Mouse (Mus musculus): ENCODE results near the gene Adcy1. TPM values are rescaled to one million over a fixed set of nuclear protein-coding genes. Genes with fewer than 3 reads are reported as not detected.

Adcy1 gene
- polyA plus RNA-seq, 1 experiment from 2014 or later = 11.1 TPM

- H3K9me3 ChIP-seq (ENCODE audit: control insufficient read depth, low read length) = no peaks in the 10 kb centered on the region
Measured at GRCm38 (mm10) chr11:7226200-7226599, 162.9 kb downstream of the Adcy1 start.

GRCm38 (mm10) chr11:7226810-7227550, 163.7 kb downstream of the Adcy1 start:
- H3K36me3 ChIP-seq (ENCODE audit: control insufficient read depth, insufficient read depth) = no peaks in the 10 kb centered on the region
- H3K4me1 ChIP-seq (replicated peaks; ENCODE audit: control insufficient read depth, insufficient read depth, low read length) = no peaks in the 10 kb centered on the region
- H3K27ac ChIP-seq (ENCODE audit: low read length) = peak overlapping the region; percentile 74
- no peaks in the 10 kb centered on the region for H3K27me3 ChIP-seq (replicated peaks; ENCODE audit: control insufficient read depth, insufficient read depth, low read length)
- no peak overlapping the region for H3K9ac ChIP-seq (replicated peaks; ENCODE audit: low read depth, low read length)
- no peak overlapping the region for H3K4me3 ChIP-seq (replicated peaks; ENCODE audit: low read length)
- ATAC-seq = no peak
- no peak overlapping the region for H3K4me2 ChIP-seq (ENCODE audit: low read length)
- H3K9me3 ChIP-seq (ENCODE audit: control insufficient read depth, low read length) = no peaks in the 10 kb centered on the region
- WGBS = 84% methylated on average over 7 of the region's 7 CpGs

More at GRCm38 (mm10) chr11:7226200-7226599, 162.9 kb downstream of the Adcy1 start:
- Histone ChIP-seq H3K27me3 (replicated peaks; ENCODE audit: control insufficient read depth, insufficient read depth, low read length) (no peaks in the 10 kb centered on the region), H3K4me2 (ENCODE audit: low read length) (no peak overlapping the region), H3K4me3 (replicated peaks; ENCODE audit: low read length) (no peak overlapping the region), H3K4me1 (replicated peaks; ENCODE audit: control insufficient read depth, insufficient read depth, low read length) (no peaks in the 10 kb centered on the region), H3K27ac (ENCODE audit: low read length) (peak overlapping the region; percentile 74), H3K36me3 (ENCODE audit: control insufficient read depth, insufficient read depth) (no peaks in the 10 kb centered on the region), H3K9ac (replicated peaks; ENCODE audit: low read depth, low read length) (no peak overlapping the region)
- WGBS = 74% methylated on average over 2 of the region's 2 CpGs
- ATAC-seq = peak; percentile 95

- Histone ChIP-seq H3K27me3 (replicated peaks; ENCODE audit: control insufficient read depth, insufficient read depth, low read length) (no peaks in the 10 kb centered on the region), H3K4me3 (replicated peaks; ENCODE audit: low read length) (no peak overlapping the region), H3K9ac (replicated peaks; ENCODE audit: low read depth, low read length) (no peak overlapping the region), H3K27ac (ENCODE audit: low read length) (no peak overlapping the region), H3K36me3 (ENCODE audit: control insufficient read depth, insufficient read depth) (no peaks in the 10 kb centered on the region), H3K9me3 (ENCODE audit: control insufficient read depth, low read length) (no peaks in the 10 kb centered on the region), H3K4me1 (replicated peaks; ENCODE audit: control insufficient read depth, insufficient read depth, low read length) (no peaks in the 10 kb centered on the region), H3K4me2 (ENCODE audit: low read length) (no peak overlapping the region)
- ATAC-seq = no peak
- WGBS = 81% methylated on average over 4 of the region's 4 CpGs
Measured at GRCm38 (mm10) chr11:7228107-7228506, 164.8 kb downstream of the Adcy1 start.

Other genes starting within 250 kb of the Adcy1 start
- not detected in 2 replicates for gene Gm11983, start 225.8 kb upstream of the Adcy1 start, polyA plus RNA-seq (2015; fragmentation: Nextera tagmentation; extraction: Ambion mirVana)
- gene Gm11985, start 125.1 kb downstream of the Adcy1 start, polyA plus RNA-seq (2015; fragmentation: Nextera tagmentation; extraction: Ambion mirVana) = not detected in 2 replicates
- gene Igfbp1, start 134.3 kb downstream of the Adcy1 start, polyA plus RNA-seq (2015; fragmentation: Nextera tagmentation; extraction: Ambion mirVana) = 0.23 TPM in 1 of 2 replicates, not detected in the other
- 51.1 and 62.5 TPM in 2 replicates for gene Igfbp3, start 150.4 kb downstream of the Adcy1 start, polyA plus RNA-seq (2015; fragmentation: Nextera tagmentation; extraction: Ambion mirVana)

Measured in forebrain, embryonic 16.5 days (tissue).